In genomic region chr12:26206036-26206435, GRCm38 (mm10) we compare ENCODE assay signal across 31 mouse cellular contexts.
DNase-seq lines count a peak whose midpoint lies in the region; ATAC-seq and TF ChIP-seq lines count a peak whose summit lies in the region.
"Had no signal": no experiment of that assay in that cellular context is flagged by ENCODE, and none has a peak within 500 bp of the region (broad histone marks: within the 10 kb centered on the region; RNA-seq: fewer than 3 reads in every experiment).

No protein-coding gene starts in this region.

- H3K27me3 ChIP-seq in hindbrain, embryonic 15.5 days, result no peaks in the 10 kb centered on the region
- no peaks in the 10 kb centered on the region for H3K27me3 ChIP-seq in hindbrain, embryonic 13.5 days
- no peaks in the 10 kb centered on the region for H3K27me3 ChIP-seq in midbrain, postnatal 0 days (ENCODE audit: insufficient read depth, low read length)
- H3K27me3 ChIP-seq in midbrain, embryonic 15.5 days (replicated peaks), result no peaks in the 10 kb centered on the region
- H3K27me3 ChIP-seq in kidney, adult 2 months (replicated peaks; ENCODE audit: control insufficient read depth, insufficient read depth, low read length), result no peaks in the 10 kb centered on the region
- H3K27me3 ChIP-seq: CH12.LX; embryonic facial prominence, embryonic 12.5 days; limb, embryonic 15.5 days; liver, embryonic 13.5 days had no signal

- H3K9me3 ChIP-seq in hindbrain, embryonic 15.5 days, result no peaks in the 10 kb centered on the region
- no peaks in the 10 kb centered on the region for H3K9me3 ChIP-seq in hindbrain, embryonic 13.5 days
- H3K9me3 ChIP-seq in midbrain, postnatal 0 days (ENCODE audit: low read length), result no peaks in the 10 kb centered on the region
- H3K9me3 ChIP-seq in midbrain, embryonic 15.5 days, result no peaks in the 10 kb centered on the region
- H3K9me3 ChIP-seq: embryonic facial prominence, embryonic 12.5 days; limb, embryonic 10.5 days; limb, embryonic 15.5 days; liver, embryonic 13.5 days had no signal

- no peak overlapping the region for H3K4me3 ChIP-seq in hindbrain, embryonic 15.5 days
- no peak overlapping the region for H3K4me3 ChIP-seq in hindbrain, embryonic 13.5 days
- H3K4me3 ChIP-seq in midbrain, postnatal 0 days (ENCODE audit: low read depth, low read length), result no peak overlapping the region
- H3K4me3 ChIP-seq in midbrain, embryonic 15.5 days, result no peak overlapping the region
- H3K4me3 ChIP-seq in kidney, adult 2 months (ENCODE audit: insufficient read depth, low read depth, low read length), result no peak overlapping the region
- H3K4me3 ChIP-seq: embryonic facial prominence, embryonic 12.5 days; limb, embryonic 10.5 days; limb, embryonic 15.5 days; liver, embryonic 13.5 days had no signal

- WGBS in hindbrain, embryonic 15.5 days, result 83% methylated on average over 8 of the region's 8 CpGs
- WGBS in hindbrain, embryonic 13.5 days, result 90% methylated on average over 8 of the region's 8 CpGs
- 90% methylated on average over 8 of the region's 8 CpGs for WGBS in midbrain, postnatal 0 days
- WGBS in midbrain, embryonic 15.5 days, result 95% methylated on average over 8 of the region's 8 CpGs
- 93% methylated on average over 8 of the region's 8 CpGs for WGBS in kidney, adult 2 months

- H3K27ac ChIP-seq in hindbrain, embryonic 15.5 days (replicated peaks), result no peak overlapping the region
- H3K27ac ChIP-seq in hindbrain, embryonic 13.5 days, result no peak overlapping the region
- no peak overlapping the region for H3K27ac ChIP-seq in midbrain, postnatal 0 days (ENCODE audit: low read depth, low read length)
- no peak overlapping the region for H3K27ac ChIP-seq in midbrain, embryonic 15.5 days
- no peak overlapping the region for H3K27ac ChIP-seq in kidney, adult 2 months (ENCODE audit: insufficient read depth, low read depth, low read length)
- H3K27ac ChIP-seq: embryonic facial prominence, embryonic 12.5 days; limb, embryonic 10.5 days; limb, embryonic 15.5 days; liver, embryonic 13.5 days had no signal

- TF ChIP-seq CTCF in midbrain, postnatal 0 days (IDR thresholded peaks at IDR 0.05), result no peak
- TF ChIP-seq CTCF in kidney, adult 2 months (conservative IDR thresholded peaks at IDR 0.05; ENCODE audit: insufficient read depth, insufficient read length, low read depth, low read length), result no peak

- no peak overlapping the region for H3K4me2 ChIP-seq in hindbrain, embryonic 15.5 days
- no peak overlapping the region for H3K4me2 ChIP-seq in hindbrain, embryonic 13.5 days
- H3K4me2 ChIP-seq in midbrain, postnatal 0 days (ENCODE audit: low read depth, low read length, poor library complexity, severe bottlenecking), result no peak overlapping the region
- no peak overlapping the region for H3K4me2 ChIP-seq in midbrain, embryonic 15.5 days
- H3K4me2 ChIP-seq: embryonic facial prominence, embryonic 12.5 days; heart, embryonic 11.5 days; limb, embryonic 15.5 days; liver, embryonic 13.5 days had no signal

- peak; percentile 54 for DNase-seq in midbrain, postnatal 0 days (ENCODE audit: low spot score)
- peak; percentile 99 for DNase-seq in cerebellum, adult 9-11 months
- DNase-seq in urinary bladder, adult 2 months (ENCODE audit: low spot score), result no peak
- DNase-seq in kidney, adult 2 months, result no peak
- DNase-seq in thymus, postnatal 14 days, result no peak
- DNase-seq: adrenal gland, adult 2 months; adrenal gland, postnatal 36 days; embryo, embryonic 11 days; gastrocnemius, postnatal 25 days; heart, adult 18-20 months; kidney, adult 18-20 months; kidney, postnatal 36 days; liver, embryonic 13.5 days; lung, adult 18-20 months; lung, postnatal 4 days; midbrain, embryonic 14.5 days; right cerebral cortex, postnatal 25 days; thymus, adult 18-20 months; thymus, postnatal 4 days had no signal

- H3K4me1 ChIP-seq in hindbrain, embryonic 15.5 days (replicated peaks), result no peaks in the 10 kb centered on the region; the same call in 1 of the 2 replicates
- H3K4me1 ChIP-seq in hindbrain, embryonic 13.5 days (replicated peaks), result 0 out of 2 replicates have a peak, but pooled peaks cover 3% of the 10 kb centered on the region
- H3K4me1 ChIP-seq in midbrain, postnatal 0 days (ENCODE audit: insufficient read depth, low read length), result no peaks in the 10 kb centered on the region; the same call in 1 of the 2 replicates
- peaks cover 2% of the 10 kb centered on the region; the same call in 1 of the 2 replicates for H3K4me1 ChIP-seq in midbrain, embryonic 15.5 days
- no peaks in the 10 kb centered on the region for H3K4me1 ChIP-seq in kidney, adult 2 months (ENCODE audit: control insufficient read depth, insufficient read depth, low read length)
- H3K4me1 ChIP-seq: limb, embryonic 15.5 days; liver, embryonic 13.5 days had no signal

- no peak for TF ChIP-seq POLR2A in kidney, adult 2 months (IDR thresholded peaks at IDR 0.05; ENCODE audit: low read depth, low read length)

- peak; percentile 42; the same call in 1 of the 2 replicates for ATAC-seq in hindbrain, embryonic 15.5 days (ENCODE audit: low FRiP score, low read depth)
- no peak for ATAC-seq in hindbrain, embryonic 13.5 days (ENCODE audit: low FRiP score)
- ATAC-seq in midbrain, postnatal 0 days (ENCODE audit: low FRiP score), result no peak
- ATAC-seq in midbrain, embryonic 15.5 days (replicated peaks), result no peak
- ATAC-seq: activated CD4-positive, CD25-positive, alpha-beta regulatory T cell, adult 4 months; forebrain, embryonic 14.5 days; inflammation-experienced regulatory T-cells, adult 6 months; lung, postnatal 0 days had no signal

- H3K9ac ChIP-seq in hindbrain, embryonic 15.5 days, result no peak overlapping the region
- no peak overlapping the region for H3K9ac ChIP-seq in hindbrain, embryonic 13.5 days
- no peak overlapping the region for H3K9ac ChIP-seq in midbrain, postnatal 0 days (replicated peaks; ENCODE audit: low read length, poor library complexity, severe bottlenecking)
- no peak overlapping the region for H3K9ac ChIP-seq in midbrain, embryonic 15.5 days
- H3K9ac ChIP-seq: embryonic facial prominence, embryonic 12.5 days; limb, embryonic 15.5 days; liver, embryonic 13.5 days had no signal

- no peaks in the 10 kb centered on the region for H3K36me3 ChIP-seq in hindbrain, embryonic 15.5 days
- H3K36me3 ChIP-seq in hindbrain, embryonic 13.5 days, result no peaks in the 10 kb centered on the region
- no peaks in the 10 kb centered on the region for H3K36me3 ChIP-seq in midbrain, postnatal 0 days (ENCODE audit: insufficient read depth, low read length)
- no peaks in the 10 kb centered on the region for H3K36me3 ChIP-seq in midbrain, embryonic 15.5 days (replicated peaks)
- no peaks in the 10 kb centered on the region for H3K36me3 ChIP-seq in kidney, adult 2 months (ENCODE audit: control insufficient read depth, insufficient read depth, low read length)
- H3K36me3 ChIP-seq: embryonic facial prominence, embryonic 12.5 days; limb, embryonic 10.5 days; limb, embryonic 15.5 days; liver, embryonic 13.5 days had no signal

Comparison
In these comparisons a context has a peak if more than half of its experiments do, and no peak if none do; other contexts are left out.
1. DNase-seq: peak in midbrain, postnatal 0 days (single experiment) and cerebellum, adult 9-11 months (single experiment); none in urinary bladder, adult 2 months (single experiment), kidney, adult 2 months (single experiment) and thymus, postnatal 14 days (single experiment).